Mouse (Mus musculus): ENCODE results near the gene Spata22. TPM values are rescaled to one million over a fixed set of nuclear protein-coding genes. Genes with fewer than 3 reads are reported as not detected.

Gene Spata22
- polyA plus RNA-seq, 1 experiment, result 8.5 TPM

- Histone ChIP-seq H3K4me3 (ENCODE audit: control insufficient read depth, low read depth, low read length) (no peak overlapping the region), H3K36me3 (ENCODE audit: control insufficient read depth, insufficient read depth, low read length) (no peaks in the 10 kb centered on the region), H3K4me1 (ENCODE audit: control insufficient read depth, insufficient read depth, low read length) (peaks cover 2% of the 10 kb centered on the region; the same call in 1 of the 2 replicates), H3K27ac (ENCODE audit: control insufficient read depth, insufficient read depth, low read depth, low read length) (no peak overlapping the region), H3K27me3 (ENCODE audit: control insufficient read depth, insufficient read depth, low read length) (no peaks in the 10 kb centered on the region)
- no peak for TF ChIP-seq CTCF (IDR thresholded peaks at IDR 0.05; ENCODE audit: control insufficient read depth, insufficient read depth, insufficient replicate concordance, low read depth, low read length)
- no peak for TF ChIP-seq POLR2A (IDR thresholded peaks at IDR 0.05; ENCODE audit: control insufficient read depth, low read depth, low read length)
Measured at GRCm38 (mm10) chr11:73333357-73333756, 3.8 kb downstream of the Spata22 start.

GRCm38 (mm10) chr11:73336919-73337318 lies 7.4 kb downstream of the Spata22 start:
- Histone ChIP-seq H3K27ac (ENCODE audit: control insufficient read depth, insufficient read depth, low read depth, low read length) (no peak overlapping the region), H3K27me3 (ENCODE audit: control insufficient read depth, insufficient read depth, low read length) (no peaks in the 10 kb centered on the region), H3K36me3 (ENCODE audit: control insufficient read depth, insufficient read depth, low read length) (no peaks in the 10 kb centered on the region), H3K4me3 (ENCODE audit: control insufficient read depth, low read depth, low read length) (no peak overlapping the region), H3K4me1 (ENCODE audit: control insufficient read depth, insufficient read depth, low read length) (no peaks in the 10 kb centered on the region)
- no peak for TF ChIP-seq CTCF (IDR thresholded peaks at IDR 0.05; ENCODE audit: control insufficient read depth, insufficient read depth, insufficient replicate concordance, low read depth, low read length)
- no peak for TF ChIP-seq POLR2A (IDR thresholded peaks at IDR 0.05; ENCODE audit: control insufficient read depth, low read depth, low read length)

GRCm38 (mm10) chr11:73350483-73350882 lies 20.9 kb downstream of the Spata22 start, which contains the start of gene Olfr20:
Olfr20 (plus strand) TSS chr11:73350783.
- Histone ChIP-seq H3K36me3 (ENCODE audit: control insufficient read depth, insufficient read depth, low read length) (no peaks in the 10 kb centered on the region), H3K27ac (ENCODE audit: control insufficient read depth, insufficient read depth, low read depth, low read length) (no peak within 1 kb of the TSS), H3K4me3 (ENCODE audit: control insufficient read depth, low read depth, low read length) (no peak within 1 kb of the TSS), H3K27me3 (ENCODE audit: control insufficient read depth, insufficient read depth, low read length) (no peaks in the 10 kb centered on the region), H3K4me1 (ENCODE audit: control insufficient read depth, insufficient read depth, low read length) (no peaks in the 10 kb centered on the region)
- no peak for TF ChIP-seq POLR2A (IDR thresholded peaks at IDR 0.05; ENCODE audit: control insufficient read depth, low read depth, low read length)
- no peak for TF ChIP-seq CTCF (IDR thresholded peaks at IDR 0.05; ENCODE audit: control insufficient read depth, insufficient read depth, insufficient replicate concordance, low read depth, low read length)

GRCm38 (mm10) chr11:73370946-73371345 lies 41.4 kb downstream of the Spata22 start, which contains the start of gene Olfr376:
Olfr376 (plus strand) TSS chr11:73371246.
- H3K4me1 ChIP-seq (ENCODE audit: control insufficient read depth, insufficient read depth, low read length), result no peaks in the 10 kb centered on the region
- TF ChIP-seq CTCF (IDR thresholded peaks at IDR 0.05; ENCODE audit: control insufficient read depth, insufficient read depth, insufficient replicate concordance, low read depth, low read length) (no peak), POLR2A (IDR thresholded peaks at IDR 0.05; ENCODE audit: control insufficient read depth, low read depth, low read length) (no peak)
- no peaks in the 10 kb centered on the region for H3K27me3 ChIP-seq (ENCODE audit: control insufficient read depth, insufficient read depth, low read length)
- H3K36me3 ChIP-seq (ENCODE audit: control insufficient read depth, insufficient read depth, low read length), result no peaks in the 10 kb centered on the region
- no peak within 1 kb of the TSS for H3K27ac ChIP-seq (ENCODE audit: control insufficient read depth, insufficient read depth, low read depth, low read length)
- H3K4me3 ChIP-seq (ENCODE audit: control insufficient read depth, low read depth, low read length), result no peak within 1 kb of the TSS

GRCm38 (mm10) chr11:73395374-73395773 lies 65.8 kb downstream of the Spata22 start:
- Histone ChIP-seq H3K4me1 (ENCODE audit: control insufficient read depth, insufficient read depth, low read length) (no peaks in the 10 kb centered on the region), H3K36me3 (ENCODE audit: control insufficient read depth, insufficient read depth, low read length) (no peaks in the 10 kb centered on the region), H3K4me3 (ENCODE audit: control insufficient read depth, low read depth, low read length) (no peak overlapping the region), H3K27me3 (ENCODE audit: control insufficient read depth, insufficient read depth, low read length) (no peaks in the 10 kb centered on the region), H3K27ac (ENCODE audit: control insufficient read depth, insufficient read depth, low read depth, low read length) (no peak overlapping the region)
- no peak for TF ChIP-seq CTCF (IDR thresholded peaks at IDR 0.05; ENCODE audit: control insufficient read depth, insufficient read depth, insufficient replicate concordance, low read depth, low read length)
- TF ChIP-seq POLR2A (IDR thresholded peaks at IDR 0.05; ENCODE audit: control insufficient read depth, low read depth, low read length), result no peak

Other genes starting within 250 kb of the Spata22 start
- 12.3 and 13.7 TPM in 2 replicates for gene Itgae, start 239.2 kb upstream of the Spata22 start, polyA plus RNA-seq (2012; rRNA removed)
- gene Haspin, start 191.4 kb upstream of the Spata22 start, polyA plus RNA-seq (2012; rRNA removed), result 256 and 297 TPM in 2 replicates
- gene P2rx5, start 169.3 kb upstream of the Spata22 start, polyA plus RNA-seq (2012; rRNA removed), result 0.54 and 1.00 TPM in 2 replicates
- gene Emc6, start 152.7 kb upstream of the Spata22 start, polyA plus RNA-seq (2012; rRNA removed), result 33.1 and 36.0 TPM in 2 replicates
- gene Tax1bp3, start 152.7 kb upstream of the Spata22 start, polyA plus RNA-seq (2012; rRNA removed), result 8.7 and 14.5 TPM in 2 replicates
- 17.8 and 18.3 TPM in 2 replicates for gene Ctns, start 130.7 kb upstream of the Spata22 start, polyA plus RNA-seq (2012; rRNA removed)
- 1.8 and 2.0 TPM in 2 replicates for gene Shpk, start 130.3 kb upstream of the Spata22 start, polyA plus RNA-seq (2012; rRNA removed)
- gene Trpv1, start 95.4 kb upstream of the Spata22 start, polyA plus RNA-seq (2012; rRNA removed), result 0.17 and 1.6 TPM in 2 replicates
- gene Trpv3, start 62.4 kb upstream of the Spata22 start, polyA plus RNA-seq (2012; rRNA removed), result 0.04 and 0.05 TPM in 2 replicates
- 3.1 and 3.6 TPM in 2 replicates for gene Aspa, start 145 bp upstream of the Spata22 start, polyA plus RNA-seq (2012; rRNA removed)
- 0.40 and 0.59 TPM in 2 replicates for gene Gm49340, start within 50 bp of the Spata22 start, polyA plus RNA-seq (2012; rRNA removed)
- gene Olfr20, start 21.0 kb downstream of the Spata22 start, polyA plus RNA-seq (2012; rRNA removed), result 2.2 and 3.0 TPM in 2 replicates
- gene Olfr376, start 41.5 kb downstream of the Spata22 start, polyA plus RNA-seq (2012; rRNA removed), result 0.11 TPM in 1 of 2 replicates, not detected in the other
- 0.12 TPM in 1 of 2 replicates, not detected in the other for gene Olfr1, start 69.9 kb downstream of the Spata22 start, polyA plus RNA-seq (2012; rRNA removed)
- not detected in 2 replicates for gene Olfr378, start 98.7 kb downstream of the Spata22 start, polyA plus RNA-seq (2012; rRNA removed)
- gene Olfr380, start 127.8 kb downstream of the Spata22 start, polyA plus RNA-seq (2012; rRNA removed), result not detected in 2 replicates
- gene Olfr381, start 161.9 kb downstream of the Spata22 start, polyA plus RNA-seq (2012; rRNA removed), result not detected in 2 replicates
- gene Olfr382, start 187.5 kb downstream of the Spata22 start, polyA plus RNA-seq (2012; rRNA removed), result not detected in 2 replicates

Measured in testis, adult 2 months (tissue).